Mouse (Mus musculus): ENCODE measurements at regions not wholly inside any gene's neighbourhood (a gene's known extent, or its start where the extent isn't known, plus 50 kb on each side); places are given as distances from the start of the nearest gene placed in this dataset.

DNA sequence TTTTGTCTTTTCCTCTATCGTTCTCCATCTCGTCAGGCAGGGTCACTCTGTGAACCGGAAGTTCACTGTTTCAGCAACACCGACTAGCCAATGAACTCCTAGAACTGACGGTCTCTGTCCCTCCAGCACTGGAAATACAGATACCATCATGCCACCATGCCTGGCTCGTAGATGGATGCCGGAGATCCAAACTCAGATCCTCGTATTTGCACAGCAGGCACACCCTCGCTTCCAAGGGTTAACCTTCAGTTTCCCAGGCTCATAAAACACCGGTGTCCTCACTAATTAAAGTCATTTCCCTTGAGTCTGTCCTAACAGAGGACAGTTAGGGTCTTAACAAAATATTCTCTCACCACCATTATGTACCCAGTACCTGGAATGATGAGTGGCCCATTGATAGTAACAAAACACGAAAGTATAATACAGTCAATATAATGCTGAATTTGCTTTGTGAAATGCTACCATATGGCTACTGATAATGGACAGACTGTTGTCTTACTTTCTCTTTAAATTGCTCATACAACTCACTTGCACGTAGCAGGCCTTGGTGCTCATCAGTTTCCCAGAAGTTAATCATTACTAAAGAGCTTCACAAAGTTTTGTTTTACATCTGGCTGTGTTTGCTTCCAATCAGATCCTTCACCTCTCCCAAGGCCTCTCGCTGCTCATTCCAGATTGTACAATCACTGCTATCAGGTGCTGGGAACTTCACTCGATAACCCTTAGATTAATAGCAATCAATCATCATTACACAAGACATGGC, 52.7 kb upstream of the Ccn6 start:
- DNase-seq, result no peak

DNA sequence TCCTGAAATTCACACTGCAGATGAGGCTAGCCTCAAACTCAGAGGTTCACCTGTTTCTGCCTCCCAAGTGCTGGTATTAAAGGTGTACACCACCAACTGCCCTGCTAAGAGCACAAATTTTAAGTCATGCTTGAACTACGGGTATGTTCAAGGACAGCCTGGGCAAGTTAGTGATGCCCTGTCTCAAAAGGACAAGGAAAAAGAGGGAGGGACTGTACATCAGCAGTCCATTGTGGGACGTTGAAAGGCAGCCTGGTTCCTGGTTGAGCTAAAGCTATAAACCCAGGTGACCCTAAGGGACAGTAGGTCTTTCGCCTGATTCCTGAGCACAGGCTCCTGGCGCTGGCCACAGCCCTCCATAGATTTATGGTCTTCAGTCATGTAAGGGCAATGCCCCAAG, 51.0 kb upstream of the Ccn6 start:
- DNase-seq, result no peak

Measured in kidney, adult 11 months (tissue).